In the genomic region with DNA sequence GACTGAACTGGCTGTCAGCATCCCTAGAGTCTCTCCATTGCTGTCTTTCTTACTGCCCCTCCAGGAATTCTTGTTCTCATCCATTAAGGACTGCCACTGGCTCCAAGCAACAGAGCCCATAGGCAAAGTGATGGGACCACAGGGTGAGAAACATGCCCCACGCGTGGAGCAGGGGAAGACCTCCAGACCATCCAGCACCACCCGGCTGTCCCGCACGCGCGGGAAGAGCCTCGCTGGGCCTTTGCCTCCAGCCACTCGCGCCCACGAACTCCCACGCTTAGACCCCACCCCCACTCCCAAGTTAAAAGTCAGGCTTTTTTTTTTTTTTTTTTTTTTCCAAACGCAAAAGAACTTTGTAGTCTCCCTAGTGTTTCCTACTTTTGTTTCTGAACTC, we compare ENCODE assay signal across 8 mouse cellular contexts. TPM values are rescaled to one million over a fixed set of nuclear protein-coding genes. Genes with fewer than 3 reads are reported as not detected.
DNase-seq lines count a peak whose midpoint lies in the region; ATAC-seq lines count a peak whose summit lies in the region.

No protein-coding gene starts in this region.

- H3K4me3 ChIP-seq in kidney, embryonic 14.5 days (ENCODE audit: low read length): peak overlapping the region; percentile 76
- peak overlapping the region; percentile 82 for H3K4me3 ChIP-seq in embryonic facial prominence, embryonic 10.5 days
- peak overlapping the region; percentile 55 for H3K4me3 ChIP-seq in hindbrain, embryonic 13.5 days
- H3K4me3 ChIP-seq in macrophage (ENCODE audit: inconsistent target): peak overlapping the region; percentile 38

- H3K27me3 ChIP-seq in kidney, embryonic 14.5 days (ENCODE audit: control insufficient read depth, insufficient read depth, low read length): no peaks in the 10 kb centered on the region
- peaks cover 19% of the 10 kb centered on the region for H3K27me3 ChIP-seq in embryonic facial prominence, embryonic 10.5 days (replicated peaks; ENCODE audit: low read depth, poor library complexity, severe bottlenecking)
- H3K27me3 ChIP-seq in hindbrain, embryonic 13.5 days: peaks cover 22% of the 10 kb centered on the region

- no peak for ATAC-seq in kidney, embryonic 14.5 days (ENCODE audit: low FRiP score, low TSS enrichment)
- 0 out of 2 replicates have a peak, but pooled peaks have one; percentile 30 for ATAC-seq in hindbrain, embryonic 13.5 days (ENCODE audit: low FRiP score)
- no peak for ATAC-seq in granulocyte monocyte progenitor cell, adult 5-6 weeks (replicated peaks; ENCODE audit: poor library complexity, severe bottlenecking)
- no peak for ATAC-seq in megakaryocyte progenitor cell, adult 5-6 weeks (replicated peaks; ENCODE audit: poor library complexity)

- DNase-seq in kidney, adult 8-10 months: no peak
- peak; percentile 30 for DNase-seq in embryonic facial prominence, embryonic 10.5 days (ENCODE audit: low spot score)
- DNase-seq in left cerebral cortex, adult 8-10 months (ENCODE audit: low spot score in 2 of 2): no peak

- H3K9me3 ChIP-seq in kidney, embryonic 14.5 days (ENCODE audit: control insufficient read depth, low read length): no peaks in the 10 kb centered on the region
- no peaks in the 10 kb centered on the region for H3K9me3 ChIP-seq in embryonic facial prominence, embryonic 10.5 days
- no peaks in the 10 kb centered on the region for H3K9me3 ChIP-seq in hindbrain, embryonic 13.5 days

- H3K79me2 ChIP-seq in macrophage (ENCODE audit: inconsistent target): peaks cover 48% of the 10 kb centered on the region

- peak overlapping the region; percentile 95 for H3K4me2 ChIP-seq in kidney, embryonic 14.5 days (replicated peaks; ENCODE audit: low read depth, low read length)
- H3K4me2 ChIP-seq in hindbrain, embryonic 13.5 days: peak overlapping the region; percentile 99

- H3K36me3 ChIP-seq in kidney, embryonic 14.5 days (ENCODE audit: control insufficient read depth, insufficient read depth, low read length): no peaks in the 10 kb centered on the region; the same call in 1 of the 2 replicates
- no peaks in the 10 kb centered on the region for H3K36me3 ChIP-seq in embryonic facial prominence, embryonic 10.5 days (replicated peaks)
- no peaks in the 10 kb centered on the region for H3K36me3 ChIP-seq in hindbrain, embryonic 13.5 days
- H3K36me3 ChIP-seq in macrophage (ENCODE audit: inconsistent target): no peaks in the 10 kb centered on the region

- 0% methylated on average over 13 of the region's 13 CpGs for WGBS in kidney, embryonic 14.5 days
- 2% methylated on average over 13 of the region's 13 CpGs for WGBS in embryonic facial prominence, embryonic 10.5 days
- 3% methylated on average over 13 of the region's 13 CpGs for WGBS in hindbrain, embryonic 13.5 days
- 8% methylated on average over 13 of the region's 13 CpGs for WGBS in macrophage (ENCODE audit: missing documents)

- H3K4me1 ChIP-seq in kidney, embryonic 14.5 days (ENCODE audit: control insufficient read depth, insufficient read depth, low read length): 0 out of 2 replicates have a peak, but pooled peaks cover 4% of the 10 kb centered on the region
- peaks cover 19% of the 10 kb centered on the region for H3K4me1 ChIP-seq in embryonic facial prominence, embryonic 10.5 days
- peaks cover 21% of the 10 kb centered on the region for H3K4me1 ChIP-seq in hindbrain, embryonic 13.5 days (replicated peaks)

- peak overlapping the region; percentile 93 for H3K9ac ChIP-seq in kidney, embryonic 14.5 days (ENCODE audit: low read depth, low read length)
- peak overlapping the region; percentile 79 for H3K9ac ChIP-seq in hindbrain, embryonic 13.5 days

- H3K27ac ChIP-seq in kidney, embryonic 14.5 days (ENCODE audit: low read depth, low read length): no peak overlapping the region
- peak overlapping the region; percentile 93 for H3K27ac ChIP-seq in embryonic facial prominence, embryonic 10.5 days (replicated peaks)
- H3K27ac ChIP-seq in hindbrain, embryonic 13.5 days: no peak overlapping the region
- H3K27ac ChIP-seq in macrophage: no peak overlapping the region

RNA-seq across cellular contexts. Expression of a gene that starts 0.7 kb away (rescaled TPM):
- polyA plus RNA-seq in kidney, embryonic 14.5 days (2014; fragmentation: Nextera tagmentation; extraction: Ambion mirVana): 9.3 and 12.4 TPM in 2 replicates
- 8.5 and 8.7 TPM in 2 replicates for polyA plus RNA-seq in embryonic facial prominence, embryonic 10.5 days (2016; fragmentation: Nextera tagmentation; extraction: Ambion mirVana)
- polyA plus RNA-seq in hindbrain, embryonic 13.5 days (2015; fragmentation: Nextera tagmentation; extraction: Ambion mirVana): 4.6 and 5.0 TPM in 2 replicates
- total RNA-seq in macrophage (2018; cell fraction: chromatin; rRNA removed): 100 to 1,000 TPM in 16 of 26 experiments, 10 to 100 TPM in 10; 30.9 to 175 (median 117) TPM
- 10 to 100 TPM; 13.9 to 40.6 (median 23.4) TPM for total RNA-seq in macrophage (2018; cell fraction: cytosol; rRNA removed)
- 10 to 100 TPM; 26.5 to 85.3 (median 67.4) TPM for total RNA-seq in macrophage (2018; cell fraction: nucleus; rRNA removed)
- polyA plus RNA-seq in macrophage (2018): 12.7 to 23.3 TPM (median 13.9 TPM) in 3 replicates
- total RNA-seq in granulocyte monocyte progenitor cell, adult 5-6 weeks (2014; fragmentation: Nextera tagmentation): 24.7 and 37.1 TPM in 2 replicates
- 17.1 and 22.6 TPM in 2 replicates for total RNA-seq in granulocyte monocyte progenitor cell, adult 5-6 weeks (2017)
- total RNA-seq in left cerebral cortex, adult 8-10 months (2022): 1 to 10 TPM; 3.6 to 6.0 (median 5.2) TPM
- 18.4 and 23.7 TPM in 2 replicates for total RNA-seq in megakaryocyte progenitor cell, adult 5-6 weeks (2015)
- total RNA-seq in megakaryocyte progenitor cell, adult 5-6 weeks (2017): 13.4 and 20.3 TPM in 2 replicates

RNA-seq across cellular contexts. Expression of a gene that starts 21.7 kb away (rescaled TPM):
- polyA plus RNA-seq in kidney, embryonic 14.5 days (2014; fragmentation: Nextera tagmentation; extraction: Ambion mirVana): not detected in 2 replicates
- not detected in 2 replicates for polyA plus RNA-seq in embryonic facial prominence, embryonic 10.5 days (2016; fragmentation: Nextera tagmentation; extraction: Ambion mirVana)
- not detected in 2 replicates for polyA plus RNA-seq in hindbrain, embryonic 13.5 days (2015; fragmentation: Nextera tagmentation; extraction: Ambion mirVana)
- total RNA-seq in macrophage (2018; cell fraction: chromatin; rRNA removed): not detected
- total RNA-seq in macrophage (2018; cell fraction: cytosol; rRNA removed): not detected
- not detected for total RNA-seq in macrophage (2018; cell fraction: nucleus; rRNA removed)
- polyA plus RNA-seq in macrophage (2018): not detected in 3 replicates
- total RNA-seq in granulocyte monocyte progenitor cell, adult 5-6 weeks (2014; fragmentation: Nextera tagmentation): not detected in 2 replicates
- not detected in 2 replicates for total RNA-seq in granulocyte monocyte progenitor cell, adult 5-6 weeks (2017)
- not detected for total RNA-seq in left cerebral cortex, adult 8-10 months (2022)
- total RNA-seq in megakaryocyte progenitor cell, adult 5-6 weeks (2015): not detected in 2 replicates
- not detected in 2 replicates for total RNA-seq in megakaryocyte progenitor cell, adult 5-6 weeks (2017)

RNA-seq across cellular contexts. Expression of a gene that starts 39.9 kb away (rescaled TPM):
- polyA plus RNA-seq in kidney, embryonic 14.5 days (2014; fragmentation: Nextera tagmentation; extraction: Ambion mirVana): 30.4 and 41.7 TPM in 2 replicates
- polyA plus RNA-seq in embryonic facial prominence, embryonic 10.5 days (2016; fragmentation: Nextera tagmentation; extraction: Ambion mirVana): 39.7 and 47.1 TPM in 2 replicates
- 2.1 and 3.2 TPM in 2 replicates for polyA plus RNA-seq in hindbrain, embryonic 13.5 days (2015; fragmentation: Nextera tagmentation; extraction: Ambion mirVana)
- not detected for total RNA-seq in macrophage (2018; cell fraction: chromatin; rRNA removed)
- total RNA-seq in macrophage (2018; cell fraction: cytosol; rRNA removed): under 1 TPM in 11 of 26 experiments, not detected in 15; 0.07 to 0.19 (median 0.12) TPM
- total RNA-seq in macrophage (2018; cell fraction: nucleus; rRNA removed): 1 to 10 TPM in 2 of 26 experiments, under 1 TPM in 10, not detected in 14; 0.32 to 1.1 (median 0.55) TPM
- polyA plus RNA-seq in macrophage (2018): not detected in 3 replicates
- total RNA-seq in granulocyte monocyte progenitor cell, adult 5-6 weeks (2014; fragmentation: Nextera tagmentation): 0.15 and 0.86 TPM in 2 replicates
- total RNA-seq in granulocyte monocyte progenitor cell, adult 5-6 weeks (2017): not detected in 2 replicates
- 1 to 10 TPM in 1 of 4 experiments, under 1 TPM in 3; 0.53 to 1.0 (median 0.90) TPM for total RNA-seq in left cerebral cortex, adult 8-10 months (2022)
- not detected in 2 replicates for total RNA-seq in megakaryocyte progenitor cell, adult 5-6 weeks (2015)
- total RNA-seq in megakaryocyte progenitor cell, adult 5-6 weeks (2017): 0.04 TPM in 1 of 2 replicates, not detected in the other
